Mouse (Mus musculus) ES-E14 (cell line): ENCODE results near the gene Hist2h2bb. TPM values are rescaled to one million over a fixed set of nuclear protein-coding genes. Genes with fewer than 3 reads are reported as not detected.

Source experiments
- DNase-seq: peaks from one replicate; pipeline ENCODE4 v3.0.0-alpha.2; 2013; ENCODE audit warnings: low read depth, low spot score
- H3K27ac ChIP-seq: 2 replicates; pipeline ENCODE4 v1.5.1; 2012; ENCODE audit warnings: low read depth, mild to moderate bottlenecking, low read length, moderate library complexity, mixed read lengths; ENCODE audit not compliant: poor library complexity, insufficient read depth, severe bottlenecking
- H3K36me3 ChIP-seq: 2 replicates; pipeline ENCODE4 v1.6.1; 2012; ENCODE audit warnings: mild to moderate bottlenecking, low read length, moderate library complexity, mixed read lengths; ENCODE audit not compliant: control insufficient read depth, poor library complexity, insufficient read depth, severe bottlenecking
- H3K4me1 ChIP-seq, 2 experiments: fragments of 150-350 bp in 1 of 2; sonication (generic) in 1 of 2; 2 replicates each; pipeline ENCODE4 v1.6.1; 2012; ENCODE audit warnings: low read length in 2 of 2, mild to moderate bottlenecking in 1 of 2, mixed read lengths in 1 of 2; ENCODE audit not compliant: control insufficient read depth in 2 of 2, insufficient read depth in 2 of 2, poor library complexity in 1 of 2
- H3K4me3 ChIP-seq, 2 experiments: fragments of 150-350 bp in 1 of 2; sonication (generic) in 1 of 2; 2 replicates each; pipeline ENCODE4 v1.5.1; 2012; ENCODE audit warnings: low read length in 2 of 2, low read depth in 1 of 2, mild to moderate bottlenecking in 1 of 2, mixed read lengths in 1 of 2; ENCODE audit not compliant: insufficient read depth in 1 of 2, poor library complexity in 1 of 2, severe bottlenecking in 1 of 2
- H3K9ac ChIP-seq: 2 replicates; pipeline ENCODE4 v1.6.1; 2012; ENCODE audit warnings: low read depth, mild to moderate bottlenecking, low read length, mixed read lengths; ENCODE audit not compliant: poor library complexity, insufficient read depth, severe bottlenecking
- H3K9me3 ChIP-seq: fragments of 150-350 bp; sonication (generic); 2 replicates; pipeline ENCODE4 v1.6.1; 2012; ENCODE audit warnings: low read depth, mild to moderate bottlenecking, low read length; ENCODE audit not compliant: control insufficient read depth, insufficient read depth
- CHD2 ChIP-seq: IDR thresholded peaks from 2 replicates; pipeline ENCODE4 v1.6.1; 2014; ENCODE audit warnings: mild to moderate bottlenecking, low read depth, low read length, inconsistent platforms
- HCFC1 ChIP-seq: IDR thresholded peaks from 2 replicates; pipeline ENCODE4 v1.6.1; 2012; ENCODE audit warnings: low read length, inconsistent platforms, borderline replicate concordance; ENCODE audit not compliant: insufficient read depth
- MAFK ChIP-seq: IDR thresholded peaks from 2 replicates; pipeline ENCODE4 v1.6.1; 2014; ENCODE audit warnings: mild to moderate bottlenecking, low read depth, low read length, inconsistent platforms; ENCODE audit not compliant: insufficient read depth
- ZC3H11A ChIP-seq: IDR thresholded peaks from 2 replicates; pipeline ENCODE4 v1.6.1; 2012; ENCODE audit warnings: low read depth, mild to moderate bottlenecking, inconsistent platforms, low read length, borderline replicate concordance
- ZNF384 ChIP-seq: IDR thresholded peaks from 2 replicates; pipeline ENCODE4 v1.6.1; 2012; ENCODE audit warnings: low read depth, low read length, inconsistent platforms
- in situ Hi-C, 2 experiments: fragments of 600-800 bp; cut with MboI; formaldehyde crosslinking; loops; one replicate each; pipeline ENCODE4 v1.15.1; 2025; ENCODE audit warnings: low sequenced_read_pairs in 2 of 2, inconsistent platforms in 1 of 2; ENCODE audit not compliant: unreplicated experiment in 2 of 2
- total RNA-seq: library from RNA; depleted of rRNA; stranded (reverse); fragments of 300-350 nt; gene quantifications from 2 replicates; pipeline ENCODE4 v1.2.3, GENCODE M21; 2012; rRNA removed

Gene Hist2h2bb
- total RNA-seq, 1 experiment = 2,453 TPM

GRCm38 (mm10) chr3:96312341-96313098 lies 43.0 kb downstream of the Hist2h2bb start:
- TF ChIP-seq MAFK = no peak
- no peak for TF ChIP-seq ZC3H11A
- no peak for TF ChIP-seq CHD2
- TF ChIP-seq HCFC1 = no peak
- no peak for TF ChIP-seq ZNF384
- Histone ChIP-seq H3K36me3 (no peaks in the 10 kb centered on the region), H3K9ac (no peak overlapping the region), H3K4me3 (no peak overlapping the region), H3K4me1 (no peaks in the 10 kb centered on the region), H3K9me3 (peaks cover 2% of the 10 kb centered on the region), H3K27ac (no peak overlapping the region)
- in situ Hi-C loops = no loop called here
- DNase-seq = no peak

Other genes starting within 250 kb of the Hist2h2bb start
- 9.9 and 11.9 TPM in 2 replicates for gene Vps45, start 211.3 kb upstream of the Hist2h2bb start, total RNA-seq
- 17.6 and 23.2 TPM in 2 replicates for gene Otud7b, start 165.2 kb upstream of the Hist2h2bb start, total RNA-seq
- 3.5 and 4.0 TPM in 2 replicates for gene Mtmr11, start 107.7 kb upstream of the Hist2h2bb start, total RNA-seq
- 64.1 and 91.1 TPM in 2 replicates for gene Sf3b4, start 97.4 kb upstream of the Hist2h2bb start, total RNA-seq
- gene Sv2a, start 88.6 kb upstream of the Hist2h2bb start, total RNA-seq = 7.2 and 8.2 TPM in 2 replicates
- 70.8 and 76.4 TPM in 2 replicates for gene Bola1, start 50.0 kb upstream of the Hist2h2bb start, total RNA-seq
- gene Hist2h2ab, start 49.9 kb upstream of the Hist2h2bb start, total RNA-seq = 54.2 and 70.0 TPM in 2 replicates
- gene Hist2h2ac, start 48.9 kb upstream of the Hist2h2bb start, total RNA-seq = 684 and 687 TPM in 2 replicates
- 0.80 and 1.0 TPM in 2 replicates for gene Hist2h2be, start 48.6 kb upstream of the Hist2h2bb start, total RNA-seq
- gene Hist2h3c2, start 30.6 kb upstream of the Hist2h2bb start, total RNA-seq = 398 and 546 TPM in 2 replicates
- 2,531 and 3,588 TPM in 2 replicates for gene Hist2h2aa2, start 29.5 kb upstream of the Hist2h2bb start, total RNA-seq
- gene Hist2h2aa1, start 24.3 kb upstream of the Hist2h2bb start, total RNA-seq = 2,311 and 3,075 TPM in 2 replicates
- gene Hist2h3c1, start 23.1 kb upstream of the Hist2h2bb start, total RNA-seq = not detected in 2 replicates
- gene Hist2h4, start 6.4 kb upstream of the Hist2h2bb start, total RNA-seq = 46.0 TPM in 2 replicates
- gene Hist2h3b, start 1.1 kb upstream of the Hist2h2bb start, total RNA-seq = 806 and 880 TPM in 2 replicates
- not detected in 2 replicates for gene Fcgr1, start 24.2 kb downstream of the Hist2h2bb start, total RNA-seq
- not detected in 2 replicates for gene BC107364, start 182.6 kb downstream of the Hist2h2bb start, total RNA-seq